Mouse (Mus musculus) intestine, embryonic 14.5 days (tissue): Measurements from ENCODE around the gene Ptprt. TPM values are rescaled to one million over a fixed set of nuclear protein-coding genes. Genes with fewer than 3 reads are reported as not detected.
A peak's percentile ranks its signal among the peaks of the same experiment; 100 is the strongest.

Source experiments
- ATAC-seq: fragments of 200-750 bp; cut with Nextera tagmentation; replicated peaks from 2 replicates; pipeline ENCODE4 v1.8.0; 2017; ENCODE audit warnings: low read depth, moderate number of reproducible peaks, moderate TSS enrichment, moderate library complexity; ENCODE audit not compliant: low FRiP score, low TSS enrichment
- DNase-seq: peaks from one replicate; pipeline ENCODE4 v3.0.0-alpha.2; 2018; ENCODE audit warnings: low spot score
- H3K27ac ChIP-seq: fragments of 300-500 bp; sonication (generic); 2 replicates; pipeline ENCODE4 v1.5.1; 2014; ENCODE audit warnings: low read depth, mild to moderate bottlenecking, control low read depth
- H3K27me3 ChIP-seq: fragments of 300-500 bp; sonication (generic); replicated peaks from 2 replicates; pipeline ENCODE4 v1.6.1; 2014; ENCODE audit warnings: low read length, control low read depth; ENCODE audit not compliant: control insufficient read depth, insufficient read depth
- H3K36me3 ChIP-seq: fragments of 300-500 bp; sonication (generic); 2 replicates; pipeline ENCODE4 v1.6.1; 2014; ENCODE audit warnings: low read length, control low read depth; ENCODE audit not compliant: control insufficient read depth, insufficient read depth
- H3K4me1 ChIP-seq: fragments of 300-500 bp; sonication (generic); replicated peaks from 2 replicates; pipeline ENCODE4 v1.6.1; 2014; ENCODE audit warnings: low read length, control low read depth, mixed read lengths; ENCODE audit not compliant: control insufficient read depth, insufficient read depth
- H3K4me2 ChIP-seq: fragments of 300-500 bp; sonication (generic); 2 replicates; pipeline ENCODE4 v1.6.1; 2014; ENCODE audit warnings: low read length
- H3K4me3 ChIP-seq: fragments of 300-500 bp; sonication (generic); 2 replicates; pipeline ENCODE4 v1.5.1; 2014; ENCODE audit warnings: low read depth, low read length, control low read depth, mixed read lengths
- H3K9ac ChIP-seq: fragments of 300-500 bp; sonication (generic); 2 replicates; pipeline ENCODE4 v1.6.1; 2014; ENCODE audit warnings: mild to moderate bottlenecking, low read length
- H3K9me3 ChIP-seq: fragments of 300-500 bp; sonication (generic); 2 replicates; pipeline ENCODE4 v1.6.1; 2016; ENCODE audit warnings: low read length, control low read depth; ENCODE audit not compliant: control insufficient read depth
- WGBS: fragments of 180-500 bp; shearing (Covaris S2); extraction: QIAGEN DNeasy Blood & Tissue Kit; methylation state at CpG from one replicate; pipeline ENCODE4 v1.1.7; 2014; 5-methylcytosine and 5-hydroxymethylcytosine counted together
- polyA plus RNA-seq: library from polyadenylated mRNA; unstranded; fragments of >200 nt; fragmentation: Nextera tagmentation; extraction: Ambion mirVana; gene quantifications from 2 replicates; pipeline ENCODE4 v1.2.1, GENCODE M21; 2014

Ptprt gene
- polyA plus RNA-seq, 1 experiment from 2014 or later, result 1.4 TPM

GRCm38 (mm10) chr2:162509016-162509415 is 151.9 kb downstream of the Ptprt start:
- Histone ChIP-seq H3K27me3 (no peaks in the 10 kb centered on the region), H3K36me3 (no peaks in the 10 kb centered on the region), H3K9ac (no peak overlapping the region), H3K4me1 (no peaks in the 10 kb centered on the region), H3K4me2 (no peak overlapping the region), H3K4me3 (no peak overlapping the region), H3K9me3 (no peaks in the 10 kb centered on the region), H3K27ac (no peak overlapping the region)
- WGBS, result 74% methylated on average over 5 of the region's 5 CpGs
- DNase-seq (no peak), ATAC-seq (no peak)

- Histone ChIP-seq H3K27ac (no peak overlapping the region), H3K4me1 (no peaks in the 10 kb centered on the region), H3K4me2 (no peak overlapping the region), H3K9ac (no peak overlapping the region), H3K36me3 (no peaks in the 10 kb centered on the region), H3K27me3 (no peaks in the 10 kb centered on the region), H3K4me3 (no peak overlapping the region), H3K9me3 (no peaks in the 10 kb centered on the region)
- 85% methylated on average over 10 of the region's 10 CpGs for WGBS
- DNase-seq (no peak), ATAC-seq (no peak)
These were observed 153.3 kb downstream of the Ptprt start for GRCm38 (mm10) chr2:162507664-162508063.

- WGBS, result 83% methylated on average over 4 of the region's 4 CpGs
- H3K4me1 ChIP-seq, result no peaks in the 10 kb centered on the region
- no peak overlapping the region for H3K9ac ChIP-seq
- H3K4me3 ChIP-seq, result no peak overlapping the region
- DNase-seq, result no peak
- no peak for ATAC-seq
- H3K27me3 ChIP-seq, result no peaks in the 10 kb centered on the region
- H3K9me3 ChIP-seq, result no peaks in the 10 kb centered on the region
- H3K36me3 ChIP-seq, result no peaks in the 10 kb centered on the region
- H3K4me2 ChIP-seq, result no peak overlapping the region
- no peak overlapping the region for H3K27ac ChIP-seq
These were observed 156.1 kb downstream of the Ptprt start for GRCm38 (mm10) chr2:162504850-162505249.

- no peak for DNase-seq
- no peaks in the 10 kb centered on the region for H3K4me1 ChIP-seq
- no peaks in the 10 kb centered on the region for H3K27me3 ChIP-seq
- no peak overlapping the region for H3K9ac ChIP-seq
- H3K4me2 ChIP-seq, result no peak overlapping the region
- 86% methylated on average over 9 of the region's 9 CpGs for WGBS
- no peak for ATAC-seq
- no peaks in the 10 kb centered on the region for H3K36me3 ChIP-seq
- H3K9me3 ChIP-seq, result no peaks in the 10 kb centered on the region
- H3K4me3 ChIP-seq, result no peak overlapping the region
- H3K27ac ChIP-seq, result no peak overlapping the region
These were observed 161.4 kb downstream of the Ptprt start for GRCm38 (mm10) chr2:162499501-162499915.

GRCm38 (mm10) chr2:162498191-162498590 is 162.8 kb downstream of the Ptprt start:
- H3K4me2 ChIP-seq, result no peak overlapping the region
- H3K27ac ChIP-seq, result no peak overlapping the region
- no peak overlapping the region for H3K9ac ChIP-seq
- ATAC-seq (no peak), DNase-seq (no peak)
- no peaks in the 10 kb centered on the region for H3K9me3 ChIP-seq
- H3K36me3 ChIP-seq, result no peaks in the 10 kb centered on the region
- H3K4me1 ChIP-seq, result no peaks in the 10 kb centered on the region
- no peaks in the 10 kb centered on the region for H3K27me3 ChIP-seq
- 47% methylated on average over 3 of the region's 3 CpGs for WGBS
- no peak overlapping the region for H3K4me3 ChIP-seq

- no peak for DNase-seq
- H3K36me3 ChIP-seq, result no peaks in the 10 kb centered on the region
- ATAC-seq, result no peak
- no peaks in the 10 kb centered on the region for H3K4me1 ChIP-seq
- no peak overlapping the region for H3K27ac ChIP-seq
- no peaks in the 10 kb centered on the region for H3K27me3 ChIP-seq
- no peak overlapping the region for H3K4me2 ChIP-seq
- H3K9ac ChIP-seq, result no peak overlapping the region
- H3K9me3 ChIP-seq, result no peaks in the 10 kb centered on the region
- no peak overlapping the region for H3K4me3 ChIP-seq
These were observed 176.9 kb downstream of the Ptprt start for GRCm38 (mm10) chr2:162484036-162484435.

- Histone ChIP-seq H3K27me3 (no peaks in the 10 kb centered on the region), H3K9ac (no peak overlapping the region), H3K4me1 (no peaks in the 10 kb centered on the region), H3K9me3 (no peaks in the 10 kb centered on the region), H3K27ac (no peak overlapping the region), H3K36me3 (no peaks in the 10 kb centered on the region), H3K4me2 (no peak overlapping the region), H3K4me3 (no peak overlapping the region)
- ATAC-seq (no peak), DNase-seq (no peak)
- WGBS, result 12% methylated on average over 1 of the region's 1 CpGs
These were observed 217.8 kb downstream of the Ptprt start for GRCm38 (mm10) chr2:162443106-162443505.

- DNase-seq (no peak), ATAC-seq (no peak)
- Histone ChIP-seq H3K4me3 (no peak overlapping the region), H3K36me3 (no peaks in the 10 kb centered on the region), H3K4me2 (no peak overlapping the region), H3K4me1 (no peaks in the 10 kb centered on the region), H3K27me3 (no peaks in the 10 kb centered on the region), H3K27ac (no peak overlapping the region), H3K9ac (no peak overlapping the region), H3K9me3 (no peaks in the 10 kb centered on the region)
- 89% methylated on average over 3 of the region's 3 CpGs for WGBS
These were observed 224.3 kb downstream of the Ptprt start for GRCm38 (mm10) chr2:162436646-162437045.

GRCm38 (mm10) chr2:162430171-162430570 is 230.8 kb downstream of the Ptprt start:
- no peak overlapping the region for H3K9ac ChIP-seq
- 44% methylated on average over 7 of the region's 7 CpGs for WGBS
- no peaks in the 10 kb centered on the region for H3K36me3 ChIP-seq
- ATAC-seq (peak; percentile 77), DNase-seq (no peak)
- no peaks in the 10 kb centered on the region for H3K27me3 ChIP-seq
- H3K4me1 ChIP-seq, result no peaks in the 10 kb centered on the region
- H3K4me3 ChIP-seq, result no peak overlapping the region
- H3K27ac ChIP-seq, result no peak overlapping the region
- H3K9me3 ChIP-seq, result no peaks in the 10 kb centered on the region
- H3K4me2 ChIP-seq, result no peak overlapping the region
